Mouse (Mus musculus): ENCODE data around the gene Adap1.

Adap1 gene

GRCm38 (mm10) chr5:139351628-139352027, 26.2 kb upstream of the Adap1 start:
- in situ Hi-C loops (cut with MboI, MseI): no loop called here

- in situ Hi-C loops (cut with MboI, MseI): no loop called here
Observed at GRCm38 (mm10) chr5:139351134-139351533, 25.7 kb upstream of the Adap1 start, which contains the start of gene Cox19. Gene Cox19 (minus strand): TSS chr5:139351418.

- in situ Hi-C loops (cut with MboI, MseI): no loop called here
Observed at GRCm38 (mm10) chr5:139349713-139350112, 24.3 kb upstream of the Adap1 start.

GRCm38 (mm10) chr5:139347225-139347624, 21.8 kb upstream of the Adap1 start:
- in situ Hi-C loops (cut with MboI, MseI): no loop called here

- in situ Hi-C loops (cut with MboI, MseI): no loop called here
Observed at GRCm38 (mm10) chr5:139345364-139345714, 19.9 kb upstream of the Adap1 start.

- in situ Hi-C loops (cut with MboI, MseI): no loop called here
Observed at GRCm38 (mm10) chr5:139344687-139345363, 19.4 kb upstream of the Adap1 start.

- in situ Hi-C loops (cut with MboI, MseI): no loop called here
Observed at GRCm38 (mm10) chr5:139344021-139344686, 18.7 kb upstream of the Adap1 start.

- in situ Hi-C loops (cut with MboI, MseI): no loop called here
Observed at GRCm38 (mm10) chr5:139338891-139339290, 13.5 kb upstream of the Adap1 start.

GRCm38 (mm10) chr5:139338403-139338802, 13.0 kb upstream of the Adap1 start:
- in situ Hi-C loops (cut with MboI, MseI): no loop called here

- in situ Hi-C loops (cut with MboI, MseI): no loop called here
Observed at GRCm38 (mm10) chr5:139337826-139338370, 12.5 kb upstream of the Adap1 start.

- in situ Hi-C loops (cut with MboI, MseI): no loop called here
Observed at GRCm38 (mm10) chr5:139335634-139336033, 10.2 kb upstream of the Adap1 start.

- in situ Hi-C loops (cut with MboI, MseI): loop anchor here (5.0 kb wide), 1 partner anchor 52 kb away; no protein-coding TSS in a partner anchor
Observed at GRCm38 (mm10) chr5:139334394-139334793, 9.0 kb upstream of the Adap1 start.

- in situ Hi-C loops (cut with MboI, MseI): loop anchor here (5.0 kb wide), 1 partner anchor 51 kb away; no protein-coding TSS in a partner anchor
Observed at GRCm38 (mm10) chr5:139333301-139334013, 8.0 kb upstream of the Adap1 start.

GRCm38 (mm10) chr5:139332590-139333272, 7.3 kb upstream of the Adap1 start:
- in situ Hi-C loops (cut with MboI, MseI): loop anchor here (5.0 kb wide), 1 partner anchor 50 kb away; no protein-coding TSS in a partner anchor

- in situ Hi-C loops (cut with MboI, MseI): loop anchor here (5.0 kb wide), 1 partner anchor 49 kb away; no protein-coding TSS in a partner anchor
Observed at GRCm38 (mm10) chr5:139331742-139332141, 6.3 kb upstream of the Adap1 start.

- in situ Hi-C loops (cut with MboI, MseI): loop anchor here (5.0 kb wide), 1 partner anchor 48 kb away; no protein-coding TSS in a partner anchor
Observed at GRCm38 (mm10) chr5:139330766-139331165, 5.3 kb upstream of the Adap1 start.

- in situ Hi-C loops (cut with MboI, MseI): no loop called here
Observed at GRCm38 (mm10) chr5:139327634-139328020, 2.2 kb upstream of the Adap1 start.

GRCm38 (mm10) chr5:139326986-139327633, 1.7 kb upstream of the Adap1 start:
- in situ Hi-C loops (cut with MboI, MseI): no loop called here

GRCm38 (mm10) chr5:139326111-139326696, 782 bp upstream of the Adap1 start:
- in situ Hi-C loops (cut with MboI, MseI): no loop called here

- in situ Hi-C loops (cut with MboI, MseI): no loop called here
Observed at GRCm38 (mm10) chr5:139324691-139325394, 579 bp downstream of the Adap1 start.
